Mouse (Mus musculus): ENCODE data around the gene Sh3rf3. TPM values are rescaled to one million over a fixed set of nuclear protein-coding genes. Genes with fewer than 3 reads are reported as not detected.

Gene Sh3rf3
- polyA plus RNA-seq, 1 experiment from 2014 or later = not detected

DNA sequence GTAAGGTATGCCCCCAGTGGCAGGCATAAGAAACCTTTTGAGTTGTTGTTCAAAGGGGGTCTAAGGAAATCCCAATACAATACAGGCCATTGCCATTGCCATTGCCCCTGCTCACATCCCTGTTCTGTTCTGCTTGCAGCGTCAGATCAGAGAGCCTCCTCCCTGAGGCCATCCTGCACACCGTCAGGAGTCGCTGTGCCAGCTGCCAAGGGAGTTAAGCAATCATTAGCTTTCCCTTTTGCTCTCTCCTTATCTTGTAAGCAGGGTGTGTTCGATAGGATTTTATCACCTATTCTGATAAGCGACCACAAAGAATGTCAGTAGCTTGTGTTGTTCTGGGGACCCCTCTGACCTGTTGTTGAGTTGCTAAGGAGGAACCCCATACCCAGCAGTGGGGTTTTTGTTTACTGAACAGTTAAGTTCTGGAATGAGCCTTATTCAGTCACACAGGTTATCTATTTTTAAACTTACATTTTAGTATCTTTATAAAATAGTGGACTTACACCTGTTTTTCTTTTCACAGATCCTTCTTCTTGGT, 339.5 kb downstream of the Sh3rf3 start:
- H3K4me3 ChIP-seq (ENCODE audit: inconsistent target) = no peak overlapping the region
- H3K79me2 ChIP-seq (ENCODE audit: inconsistent target) = no peaks in the 10 kb centered on the region
- H3K36me3 ChIP-seq (ENCODE audit: inconsistent target) = no peaks in the 10 kb centered on the region
- WGBS (ENCODE audit: missing documents) = 71% methylated on average over 5 of the region's 5 CpGs
- H3K27ac ChIP-seq = no peak overlapping the region

DNA sequence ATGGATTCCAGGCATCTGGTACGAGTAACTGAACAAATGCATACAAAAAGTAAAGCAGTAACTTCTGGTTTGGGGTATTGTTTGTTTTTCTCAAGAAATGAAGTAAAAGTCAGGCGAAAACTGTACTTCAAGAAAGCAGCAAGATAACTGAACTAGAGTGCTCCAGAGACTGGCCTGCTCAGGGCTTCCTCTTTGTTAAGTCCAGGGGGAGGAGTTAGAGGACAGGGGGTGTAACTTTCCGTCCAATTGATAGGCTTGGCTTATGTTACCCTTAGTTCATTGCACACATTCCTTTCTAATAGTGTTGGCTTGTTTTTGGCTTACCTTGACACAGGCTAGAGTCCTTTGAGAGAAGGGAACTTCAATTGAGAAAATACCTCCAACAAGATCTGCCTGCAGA, 345.5 kb downstream of the Sh3rf3 start:
- Histone ChIP-seq H3K79me2 (ENCODE audit: inconsistent target) (no peaks in the 10 kb centered on the region), H3K4me3 (ENCODE audit: inconsistent target) (no peak overlapping the region), H3K27ac (no peak overlapping the region), H3K36me3 (ENCODE audit: inconsistent target) (no peaks in the 10 kb centered on the region)
- WGBS (ENCODE audit: missing documents) = 70% methylated on average over 3 of the region's 3 CpGs

- 84% methylated on average over 4 of the region's 4 CpGs for WGBS (ENCODE audit: missing documents)
- Histone ChIP-seq H3K27ac (no peak overlapping the region), H3K4me3 (ENCODE audit: inconsistent target) (no peak overlapping the region), H3K36me3 (ENCODE audit: inconsistent target) (peaks cover 2% of the 10 kb centered on the region; the same call in 1 of the 2 replicates), H3K79me2 (ENCODE audit: inconsistent target) (no peaks in the 10 kb centered on the region)
Measured at GRCm38 (mm10) chr10:59162185-59162897, 349.2 kb downstream of the Sh3rf3 start.

GRCm38 (mm10) chr10:59166104-59166944, 353.2 kb downstream of the Sh3rf3 start:
- Histone ChIP-seq H3K4me3 (ENCODE audit: inconsistent target) (no peak overlapping the region), H3K36me3 (ENCODE audit: inconsistent target) (peaks cover 2% of the 10 kb centered on the region; the same call in 1 of the 2 replicates), H3K27ac (no peak overlapping the region), H3K79me2 (ENCODE audit: inconsistent target) (no peaks in the 10 kb centered on the region)
- 79% methylated on average over 13 of the region's 14 CpGs for WGBS (ENCODE audit: missing documents)

DNA sequence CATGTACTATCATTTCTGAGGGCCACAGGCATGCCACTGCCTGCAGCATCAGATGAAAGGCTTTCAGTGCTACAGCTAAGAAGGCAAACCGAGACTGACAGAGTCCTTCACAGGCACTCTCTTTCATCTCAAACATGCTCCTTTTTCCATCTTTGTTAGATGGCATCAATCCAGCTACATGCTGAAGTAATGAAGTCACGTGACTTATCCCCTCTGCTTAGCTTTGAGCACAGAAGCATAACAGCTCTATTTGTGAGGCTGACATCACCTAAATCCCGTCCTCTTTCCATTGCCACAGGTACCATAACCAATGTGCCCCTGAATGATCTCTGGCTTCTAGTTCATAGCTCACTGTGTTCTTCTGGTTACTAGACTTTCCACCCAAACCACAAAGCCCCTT, 357.9 kb downstream of the Sh3rf3 start:
- Histone ChIP-seq H3K36me3 (ENCODE audit: inconsistent target) (no peaks in the 10 kb centered on the region), H3K27ac (no peak overlapping the region), H3K79me2 (ENCODE audit: inconsistent target) (no peaks in the 10 kb centered on the region), H3K4me3 (ENCODE audit: inconsistent target) (no peak overlapping the region)
- 91% methylated on average over 3 of the region's 3 CpGs for WGBS (ENCODE audit: missing documents)

GRCm38 (mm10) chr10:59172539-59172938, 359.4 kb downstream of the Sh3rf3 start:
- WGBS (ENCODE audit: missing documents) = 71% methylated on average over 1 of the region's 1 CpGs
- no peaks in the 10 kb centered on the region for H3K36me3 ChIP-seq (ENCODE audit: inconsistent target)
- H3K79me2 ChIP-seq (ENCODE audit: inconsistent target) = no peaks in the 10 kb centered on the region
- H3K27ac ChIP-seq = no peak overlapping the region
- no peak overlapping the region for H3K4me3 ChIP-seq (ENCODE audit: inconsistent target)

- WGBS (ENCODE audit: missing documents) = 81% methylated on average over 3 of the region's 3 CpGs
Measured at GRCm38 (mm10) chr10:59179620-59180019, 366.5 kb downstream of the Sh3rf3 start.

GRCm38 (mm10) chr10:59182306-59182705, 369.1 kb downstream of the Sh3rf3 start:
- WGBS (ENCODE audit: missing documents) = 100% methylated on average over 3 of the region's 3 CpGs
- no peaks in the 10 kb centered on the region for H3K36me3 ChIP-seq (ENCODE audit: inconsistent target)
- H3K79me2 ChIP-seq (ENCODE audit: inconsistent target) = no peaks in the 10 kb centered on the region
- H3K4me3 ChIP-seq (ENCODE audit: inconsistent target) = no peak overlapping the region
- H3K27ac ChIP-seq = no peak overlapping the region

More at GRCm38 (mm10) chr10:59179620-59180019, 366.5 kb downstream of the Sh3rf3 start:
- Histone ChIP-seq H3K36me3 (ENCODE audit: inconsistent target) (no peaks in the 10 kb centered on the region), H3K79me2 (ENCODE audit: inconsistent target) (no peaks in the 10 kb centered on the region), H3K4me3 (ENCODE audit: inconsistent target) (no peak overlapping the region), H3K27ac (no peak overlapping the region)

Other genes starting within 250 kb of the Sh3rf3 start
- not detected in 3 replicates for gene Edar, start 137.7 kb upstream of the Sh3rf3 start, polyA plus RNA-seq (2018)
- gene Gm17542, start 95.1 kb upstream of the Sh3rf3 start, polyA plus RNA-seq (2018) = not detected in 3 replicates

All from macrophage (primary cell).